Mouse (Mus musculus): ENCODE measurements at regions not wholly inside any gene's neighbourhood (a gene's known extent, or its start where the extent isn't known, plus 50 kb on each side); places are given as distances from the start of the nearest gene placed in this dataset.

GRCm38 (mm10) chr14:16901534-16902147 lies 82.7 kb upstream of the Rarb start:
- no peak for DNase-seq

- no peak for DNase-seq
Observed at GRCm38 (mm10) chr14:16897747-16898544, 79.0 kb upstream of the Rarb start.

- DNase-seq: no peak
Observed at GRCm38 (mm10) chr14:16896974-16897373, 78.0 kb upstream of the Rarb start.

GRCm38 (mm10) chr14:16881249-16881648 lies 62.3 kb upstream of the Rarb start:
- DNase-seq: no peak

- DNase-seq: no peak
Observed at GRCm38 (mm10) chr14:16869221-16869620, 50.3 kb upstream of the Rarb start.
